Mouse (Mus musculus) heart, embryonic 12.5 days (tissue): Measurements from ENCODE around the gene Nde1. TPM values are rescaled to one million over a fixed set of nuclear protein-coding genes. Genes with fewer than 3 reads are reported as not detected.
A peak's percentile ranks its signal among the peaks of the same experiment; 100 is the strongest.

ENCODE experiments used
- ATAC-seq: fragments of 200-750 bp; cut with Nextera tagmentation; 2 replicates; pipeline ENCODE4 v1.8.0; 2017; ENCODE audit warnings: moderate TSS enrichment, moderate library complexity; ENCODE audit not compliant: insufficient number of reproducible peaks, low FRiP score
- H3K27ac ChIP-seq: fragments of 300-500 bp; sonication (generic); 2 replicates; pipeline ENCODE4 v1.5.1; 2016; ENCODE audit warnings: mild to moderate bottlenecking, moderate library complexity; ENCODE audit not compliant: poor library complexity, severe bottlenecking
- H3K27me3 ChIP-seq: fragments of 300-500 bp; sonication (generic); replicated peaks from 2 replicates; pipeline ENCODE4 v1.6.1; 2016; ENCODE audit warnings: mild to moderate bottlenecking, moderate library complexity
- H3K36me3 ChIP-seq: fragments of 300-500 bp; sonication (generic); 2 replicates; pipeline ENCODE4 v1.6.1; 2016; ENCODE audit warnings: mild to moderate bottlenecking, moderate library complexity
- H3K4me1 ChIP-seq: fragments of 300-500 bp; sonication (generic); replicated peaks from 2 replicates; pipeline ENCODE4 v1.6.1; 2016; ENCODE audit warnings: mild to moderate bottlenecking
- H3K4me2 ChIP-seq: fragments of 300-500 bp; sonication (generic); 2 replicates; pipeline ENCODE4 v1.6.1; 2016; ENCODE audit warnings: mild to moderate bottlenecking, moderate library complexity
- H3K4me3 ChIP-seq: fragments of 300-500 bp; sonication (generic); 2 replicates; pipeline ENCODE4 v1.5.1; 2016; ENCODE audit warnings: mild to moderate bottlenecking
- H3K9ac ChIP-seq: fragments of 300-500 bp; sonication (generic); 2 replicates; pipeline ENCODE4 v1.6.1; 2016; ENCODE audit warnings: mild to moderate bottlenecking, moderate library complexity
- H3K9me3 ChIP-seq: fragments of 300-500 bp; sonication (generic); replicated peaks from 2 replicates; pipeline ENCODE4 v1.6.1; 2016; ENCODE audit warnings: mild to moderate bottlenecking, moderate library complexity
- WGBS: fragments of 180-500 bp; shearing (Covaris S2); methylation state at CpG from one replicate; pipeline ENCODE4 v1.1.7; 2016; 5-methylcytosine and 5-hydroxymethylcytosine counted together
- polyA plus RNA-seq: library from polyadenylated mRNA; unstranded; fragments of >200 nt; fragmentation: Nextera tagmentation; extraction: Ambion mirVana; gene quantifications from 2 replicates; pipeline ENCODE4 v1.2.1, GENCODE M21; 2016

Gene Nde1
- polyA plus RNA-seq, 1 experiment from 2014 or later = 77.5 TPM

DNA sequence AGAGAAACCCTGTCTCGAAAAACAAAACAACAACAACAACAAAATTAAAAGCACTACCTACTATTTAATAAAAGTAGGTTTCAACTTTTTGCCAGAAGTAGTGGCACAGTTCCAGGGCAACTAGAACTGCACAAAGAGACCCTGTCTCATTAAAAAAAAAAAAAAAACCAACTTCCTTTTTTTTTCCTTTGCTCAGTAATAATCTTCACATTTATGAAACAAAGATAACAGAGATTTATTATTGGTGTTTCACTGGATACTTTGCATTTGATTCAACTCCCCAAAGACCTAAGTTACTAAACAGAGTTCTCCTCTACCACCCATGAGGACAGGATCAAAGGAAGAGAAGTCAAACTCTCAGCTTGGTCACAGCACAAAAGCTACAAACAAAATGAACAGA, 2.1 kb upstream of the Nde1 start:
- Histone ChIP-seq H3K27ac (no peak overlapping the region), H3K9me3 (no peaks in the 10 kb centered on the region), H3K4me1 (peaks cover 30% of the 10 kb centered on the region), H3K36me3 (0 out of 2 replicates have a peak, but pooled peaks cover 3% of the 10 kb centered on the region), H3K27me3 (no peaks in the 10 kb centered on the region), H3K4me2 (no peak overlapping the region), H3K9ac (no peak overlapping the region), H3K4me3 (no peak overlapping the region)
- no peak for ATAC-seq
- WGBS = 93% methylated on average over 1 of the region's 1 CpGs

DNA sequence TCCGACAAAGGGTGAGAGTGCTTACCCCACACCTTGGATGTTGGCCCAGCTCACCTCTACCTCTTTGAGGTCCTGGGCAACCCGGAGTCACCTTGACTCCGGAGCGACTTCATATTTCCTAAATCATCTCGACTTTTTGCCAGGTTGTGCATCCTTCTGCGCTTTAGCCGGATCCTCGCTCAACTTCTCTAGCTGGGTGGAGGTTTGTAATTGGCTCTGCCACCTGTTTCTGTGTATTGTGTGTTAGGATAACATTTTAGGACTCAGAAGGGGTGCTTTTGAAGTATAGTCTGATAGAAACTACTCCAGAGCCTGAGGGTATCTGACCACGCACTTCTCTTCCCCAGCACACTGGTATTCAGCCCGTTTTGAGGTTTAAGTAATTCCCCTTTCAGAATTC, 656 bp downstream of the Nde1 start:
- peaks cover 18% of the 10 kb centered on the region for H3K36me3 ChIP-seq
- 3% methylated on average over 10 of the region's 10 CpGs for WGBS
- ATAC-seq = no peak

DNA sequence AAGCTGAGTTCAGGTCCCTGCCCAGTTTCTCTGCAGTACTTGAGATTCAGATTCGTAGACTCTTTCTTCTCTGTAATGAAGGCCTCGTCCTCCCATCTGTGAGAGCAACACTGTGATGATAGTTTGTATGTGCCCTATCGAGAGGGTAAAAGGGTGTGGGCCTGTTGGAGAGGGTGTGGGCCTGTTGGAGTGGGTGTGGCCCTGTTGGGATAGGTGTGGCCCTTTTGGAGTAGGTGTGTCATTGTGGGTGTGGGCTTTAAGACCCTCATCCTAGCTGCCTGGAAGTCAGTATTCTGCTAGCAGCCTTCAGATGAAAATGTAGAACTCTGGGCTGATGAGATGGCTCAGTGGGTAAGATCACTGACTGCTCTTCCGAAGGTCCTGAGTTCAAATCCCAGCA, 3.4 kb downstream of the Nde1 start:
- no peak for ATAC-seq
- Histone ChIP-seq H3K9me3 (no peaks in the 10 kb centered on the region), H3K27ac (no peak overlapping the region), H3K9ac (no peak overlapping the region), H3K27me3 (no peaks in the 10 kb centered on the region), H3K4me2 (no peak overlapping the region), H3K36me3 (peaks cover 44% of the 10 kb centered on the region), H3K4me3 (no peak overlapping the region), H3K4me1 (peaks cover 24% of the 10 kb centered on the region)
- 84% methylated on average over 4 of the region's 4 CpGs for WGBS

More for the DNA sequence above, 656 bp downstream of the Nde1 start:
- Histone ChIP-seq H3K27ac (peak overlapping the region; percentile 73), H3K4me3 (peak overlapping the region; percentile 80), H3K4me2 (peak overlapping the region; percentile 76), H3K9ac (peak overlapping the region; percentile 91), H3K4me1 (peaks cover 24% of the 10 kb centered on the region), H3K9me3 (no peaks in the 10 kb centered on the region), H3K27me3 (no peaks in the 10 kb centered on the region)

DNA sequence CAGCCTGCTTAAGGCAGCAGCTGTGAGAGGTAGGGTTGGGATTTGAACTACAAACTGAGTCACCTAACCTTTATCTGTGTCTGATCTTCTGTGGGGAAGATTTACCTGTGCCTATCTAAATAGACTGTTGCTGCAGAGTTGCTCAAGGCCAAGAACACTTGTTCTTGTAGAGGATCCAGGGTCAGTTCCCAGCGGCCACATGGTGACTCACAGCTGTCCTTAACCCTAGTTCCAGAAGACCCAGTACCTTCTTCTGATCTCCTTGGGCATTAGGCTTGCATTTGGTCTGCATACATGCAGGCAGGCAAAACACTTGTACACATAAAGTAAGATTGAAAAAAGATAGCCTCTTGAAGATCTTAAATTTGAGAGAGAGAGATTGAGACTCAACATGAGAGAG, 6.6 kb downstream of the Nde1 start:
- ATAC-seq = no peak
- Histone ChIP-seq H3K36me3 (peaks cover 75% of the 10 kb centered on the region), H3K9ac (no peak overlapping the region), H3K9me3 (no peaks in the 10 kb centered on the region), H3K4me2 (no peak overlapping the region), H3K4me3 (no peak overlapping the region), H3K4me1 (peaks cover 16% of the 10 kb centered on the region), H3K27ac (no peak overlapping the region), H3K27me3 (no peaks in the 10 kb centered on the region)
- WGBS = 81% methylated on average over 1 of the region's 1 CpGs

DNA sequence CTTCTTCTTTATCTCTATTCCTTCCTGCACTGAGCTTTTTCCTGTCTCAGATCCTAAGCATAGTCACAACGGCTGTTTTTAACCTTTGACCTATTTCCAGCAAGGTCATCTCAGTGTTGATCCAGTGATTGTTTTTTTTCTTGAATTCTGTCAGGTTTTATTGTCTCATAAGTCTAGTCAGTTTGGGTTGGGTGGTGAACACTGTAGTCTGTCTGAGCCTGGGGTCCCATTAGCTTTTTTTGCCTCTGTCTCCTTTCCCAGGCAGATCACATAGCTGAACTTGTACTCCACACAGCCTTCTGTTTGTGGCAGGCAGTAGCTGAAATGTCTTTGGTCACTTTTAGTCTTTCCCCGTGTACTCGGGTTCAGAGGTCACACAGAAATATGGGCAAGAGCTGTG, 15.0 kb downstream of the Nde1 start:
- no peak overlapping the region for H3K4me3 ChIP-seq
- peaks cover 87% of the 10 kb centered on the region for H3K36me3 ChIP-seq
- peaks cover 14% of the 10 kb centered on the region; the same call in 1 of the 2 replicates for H3K4me1 ChIP-seq
- H3K9me3 ChIP-seq = no peaks in the 10 kb centered on the region
- no peak overlapping the region for H3K4me2 ChIP-seq
- WGBS = 43% methylated on average over 3 of the region's 3 CpGs
- H3K27me3 ChIP-seq = no peaks in the 10 kb centered on the region
- H3K9ac ChIP-seq = no peak overlapping the region
- 0 out of 2 replicates have a peak, but pooled peaks have one; percentile 20 for ATAC-seq
- no peak overlapping the region for H3K27ac ChIP-seq

DNA sequence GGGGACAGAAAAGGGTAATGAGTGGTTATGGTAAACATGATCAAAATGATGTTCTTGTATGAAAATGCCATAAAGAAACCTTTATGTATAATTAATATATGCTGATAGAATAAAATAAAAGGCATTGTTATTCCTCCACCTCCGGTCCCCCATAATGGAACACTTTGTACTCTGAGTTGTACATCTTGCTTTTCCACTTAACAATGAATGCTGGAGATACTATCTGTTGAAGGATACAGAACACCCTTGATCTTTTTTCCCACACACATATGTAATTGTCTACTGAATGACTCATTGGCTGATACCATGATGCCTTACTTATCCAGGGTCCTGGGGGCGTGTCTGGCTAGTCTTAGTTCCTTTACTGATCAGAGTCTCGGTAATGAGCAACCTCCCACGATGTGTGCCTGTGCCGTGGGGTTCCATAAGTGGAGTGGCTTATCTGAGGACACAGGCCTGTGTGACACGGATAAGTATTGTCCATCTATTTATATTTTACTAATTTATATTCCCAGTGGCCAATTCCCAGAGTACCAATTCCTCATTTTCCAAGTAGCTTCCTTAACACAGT, 17.2 kb downstream of the Nde1 start:
- H3K4me1 ChIP-seq = peaks cover 14% of the 10 kb centered on the region; the same call in 1 of the 2 replicates
- no peak overlapping the region for H3K4me2 ChIP-seq
- WGBS = 48% methylated on average over 6 of the region's 6 CpGs
- no peak; the same call in 1 of the 2 replicates for ATAC-seq
- H3K27ac ChIP-seq = no peak overlapping the region
- H3K36me3 ChIP-seq = peaks cover 86% of the 10 kb centered on the region
- no peak overlapping the region for H3K4me3 ChIP-seq
- H3K27me3 ChIP-seq = no peaks in the 10 kb centered on the region
- no peaks in the 10 kb centered on the region for H3K9me3 ChIP-seq
- H3K9ac ChIP-seq = no peak overlapping the region

DNA sequence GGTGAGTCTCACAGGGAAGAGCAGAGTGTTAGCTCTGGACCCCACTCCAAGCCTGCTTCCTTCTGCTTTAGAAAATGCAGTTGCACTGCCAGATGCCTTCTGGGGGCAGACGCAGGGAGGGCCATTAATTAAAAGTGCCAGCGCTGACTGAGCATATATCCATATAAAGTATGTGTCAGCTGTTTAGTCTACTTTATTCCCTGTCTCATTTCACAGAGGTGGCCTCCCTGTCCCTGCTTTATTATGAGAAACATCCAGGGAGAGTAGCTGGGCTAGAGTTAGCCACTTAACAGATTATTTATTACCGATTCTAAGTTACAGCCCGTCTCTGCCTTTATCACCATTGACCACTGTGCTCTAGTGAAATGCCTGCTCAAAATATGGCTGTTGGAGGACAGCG, 19.3 kb downstream of the Nde1 start:
- no peak for ATAC-seq
- Histone ChIP-seq H3K9ac (no peak overlapping the region), H3K27ac (no peak overlapping the region), H3K4me2 (no peak overlapping the region), H3K27me3 (no peaks in the 10 kb centered on the region), H3K9me3 (no peaks in the 10 kb centered on the region), H3K4me3 (no peak overlapping the region), H3K4me1 (peaks cover 14% of the 10 kb centered on the region; the same call in 1 of the 2 replicates), H3K36me3 (peaks cover 86% of the 10 kb centered on the region)
- 94% methylated on average over 5 of the region's 5 CpGs for WGBS

DNA sequence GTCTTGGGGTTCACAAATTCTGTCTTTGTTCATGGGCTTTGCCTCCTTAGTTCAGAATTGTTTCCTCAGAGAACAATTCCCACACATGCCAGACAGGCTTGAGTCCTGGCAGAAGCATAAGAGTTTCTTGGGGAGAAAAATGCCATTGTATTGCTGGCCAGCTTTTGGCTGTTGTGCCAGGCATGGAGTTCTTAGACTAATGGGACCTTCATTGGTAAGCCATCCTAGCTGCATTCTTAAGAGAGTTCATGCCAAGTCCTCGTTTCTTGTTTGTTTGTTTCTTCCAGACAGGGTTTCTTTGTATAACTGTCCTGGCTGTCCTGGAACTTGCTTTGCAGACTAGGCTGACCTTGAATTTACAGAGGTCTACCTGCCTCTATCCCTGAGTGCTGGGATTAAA, 20.8 kb downstream of the Nde1 start:
- ATAC-seq = no peak
- no peak overlapping the region for H3K9ac ChIP-seq
- peaks cover 85% of the 10 kb centered on the region for H3K36me3 ChIP-seq
- H3K27ac ChIP-seq = no peak overlapping the region
- 78% methylated on average over 1 of the region's 1 CpGs for WGBS
- no peaks in the 10 kb centered on the region for H3K27me3 ChIP-seq
- H3K4me1 ChIP-seq = 0 out of 2 replicates have a peak, but pooled peaks cover 8% of the 10 kb centered on the region
- H3K4me2 ChIP-seq = no peak overlapping the region
- H3K9me3 ChIP-seq = no peaks in the 10 kb centered on the region
- H3K4me3 ChIP-seq = no peak overlapping the region

DNA sequence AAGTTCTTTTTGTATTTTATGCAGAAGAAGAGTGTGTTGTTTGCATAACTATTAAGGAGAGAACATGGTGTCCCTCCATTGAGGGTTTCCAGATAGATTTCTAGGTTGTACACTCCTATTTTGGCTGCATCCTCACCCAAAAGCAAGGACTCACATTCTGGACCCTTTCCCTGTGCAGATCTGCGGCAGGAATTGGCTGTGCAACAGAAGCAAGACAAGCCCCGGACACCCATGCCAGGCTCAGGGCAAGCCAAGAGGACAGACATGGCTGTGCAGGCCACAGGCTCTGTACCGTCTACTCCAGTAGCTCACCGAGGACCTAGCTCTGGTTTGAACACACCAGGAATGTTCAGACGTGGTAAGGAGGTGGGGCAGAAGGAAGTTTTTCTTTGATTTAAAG, 22.4 kb downstream of the Nde1 start:
- Histone ChIP-seq H3K9ac (no peak overlapping the region), H3K27me3 (no peaks in the 10 kb centered on the region), H3K27ac (no peak overlapping the region), H3K36me3 (peaks cover 91% of the 10 kb centered on the region), H3K4me3 (no peak overlapping the region), H3K9me3 (no peaks in the 10 kb centered on the region), H3K4me2 (no peak overlapping the region), H3K4me1 (0 out of 2 replicates have a peak, but pooled peaks cover 5% of the 10 kb centered on the region)
- ATAC-seq = no peak
- WGBS = 94% methylated on average over 5 of the region's 5 CpGs

DNA sequence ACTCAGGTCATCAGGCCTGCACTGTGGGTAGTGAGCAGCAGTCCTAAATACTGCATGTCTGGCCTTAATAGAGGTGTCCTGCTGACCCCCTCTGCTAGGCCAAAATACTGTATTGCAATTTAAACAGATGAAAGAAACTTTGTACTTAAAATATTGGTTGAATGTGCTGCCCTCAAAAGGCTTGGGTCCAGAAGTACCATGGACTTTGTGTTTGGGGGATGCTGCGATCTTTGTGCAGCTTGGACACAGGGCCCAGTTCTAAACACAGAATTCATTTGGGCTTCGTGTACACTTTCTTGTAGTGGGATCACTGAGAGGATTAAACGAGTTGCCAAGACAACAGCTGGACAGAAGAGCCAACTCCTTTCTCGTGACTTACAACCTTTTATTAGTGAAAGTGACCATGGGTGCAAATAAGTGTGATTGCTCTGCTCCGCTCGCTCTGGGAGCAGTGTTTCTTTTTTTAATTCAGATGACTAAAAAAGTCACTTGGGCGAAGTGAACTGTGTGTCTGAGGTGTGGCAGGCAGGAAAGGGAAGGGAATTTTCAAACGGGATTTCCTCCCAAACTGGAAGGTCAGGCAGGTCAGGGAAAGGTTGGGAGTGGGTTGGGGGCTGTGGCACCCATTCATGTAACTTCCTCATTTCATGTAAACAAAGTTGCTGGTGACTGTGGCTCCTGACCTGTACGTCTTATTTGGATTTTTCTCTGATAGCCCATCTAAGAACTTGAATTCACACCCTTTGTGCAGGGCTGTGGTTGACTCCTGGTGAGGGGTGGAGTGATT, 31.3 kb downstream of the Nde1 start:
- ATAC-seq = no peak
- Histone ChIP-seq H3K4me1 (no peaks in the 10 kb centered on the region), H3K36me3 (peaks cover 36% of the 10 kb centered on the region), H3K27me3 (no peaks in the 10 kb centered on the region), H3K9ac (no peak overlapping the region), H3K27ac (no peak overlapping the region), H3K9me3 (no peaks in the 10 kb centered on the region), H3K4me2 (no peak overlapping the region), H3K4me3 (no peak overlapping the region)
- WGBS = 70% methylated on average over 9 of the region's 9 CpGs

DNA sequence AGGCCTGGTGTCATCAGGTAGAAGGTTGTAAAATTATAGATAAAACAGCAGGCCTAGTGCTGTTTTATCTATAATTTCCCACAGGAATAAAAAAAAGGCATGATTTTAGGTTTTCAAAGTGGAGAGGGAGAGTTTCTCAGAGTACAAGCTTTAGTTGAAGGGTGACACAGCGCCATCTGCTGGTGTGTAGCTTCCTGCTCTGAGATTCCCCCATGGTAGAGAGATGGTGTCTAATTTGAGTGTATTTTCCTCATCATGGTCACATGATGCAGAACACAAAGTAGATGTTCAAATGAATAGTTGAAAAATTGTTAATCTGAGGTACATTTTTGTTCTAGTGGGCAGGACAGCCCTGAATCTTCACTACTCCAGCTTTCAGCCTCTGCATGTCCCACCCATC, 32.4 kb downstream of the Nde1 start:
- no peaks in the 10 kb centered on the region for H3K27me3 ChIP-seq
- H3K36me3 ChIP-seq = peaks cover 26% of the 10 kb centered on the region
- no peak overlapping the region for H3K9ac ChIP-seq
- H3K4me2 ChIP-seq = no peak overlapping the region
- H3K4me3 ChIP-seq = no peak overlapping the region
- no peak overlapping the region for H3K27ac ChIP-seq
- no peaks in the 10 kb centered on the region for H3K9me3 ChIP-seq
- WGBS = 32% methylated on average over 1 of the region's 1 CpGs
- no peak for ATAC-seq
- no peaks in the 10 kb centered on the region for H3K4me1 ChIP-seq
